Mouse (Mus musculus): Measurements from ENCODE around the gene Psmb3. TPM values are rescaled to one million over a fixed set of nuclear protein-coding genes. Genes with fewer than 3 reads are reported as not detected.
A peak's percentile ranks its signal among the peaks of the same experiment; 100 is the strongest.

Gene Psmb3
- polyA plus RNA-seq, 1 experiment from 2014 or later, result 561 TPM

GRCm38 (mm10) chr11:97684063-97684680, 19.0 kb upstream of the Psmb3 start:
- Histone ChIP-seq H3K27ac (ENCODE audit: low read depth, low read length) (no peak overlapping the region), H3K36me3 (ENCODE audit: control insufficient read depth, insufficient read depth, low read length) (peaks cover 3% of the 10 kb centered on the region; the same call in 1 of the 2 replicates), H3K4me1 (replicated peaks; ENCODE audit: control insufficient read depth, insufficient read depth, low read length) (peaks cover 11% of the 10 kb centered on the region; the same call in 1 of the 2 replicates), H3K9me3 (ENCODE audit: control insufficient read depth, low read length) (no peaks in the 10 kb centered on the region), H3K4me2 (no peak overlapping the region), H3K9ac (ENCODE audit: low read depth, low read length) (no peak overlapping the region), H3K4me3 (ENCODE audit: low read depth, low read length) (no peak overlapping the region), H3K27me3 (replicated peaks; ENCODE audit: control insufficient read depth, insufficient read depth, low read length) (no peaks in the 10 kb centered on the region)
- DNase-seq (ENCODE audit: low spot score) (no peak), ATAC-seq (replicated peaks; ENCODE audit: low FRiP score) (no peak)
- WGBS, result 73% methylated on average over 6 of the region's 6 CpGs

GRCm38 (mm10) chr11:97684766-97685165, 18.4 kb upstream of the Psmb3 start:
- Histone ChIP-seq H3K4me3 (ENCODE audit: low read depth, low read length) (no peak overlapping the region; the same call in 1 of the 2 replicates), H3K9ac (ENCODE audit: low read depth, low read length) (no peak overlapping the region), H3K27me3 (replicated peaks; ENCODE audit: control insufficient read depth, insufficient read depth, low read length) (no peaks in the 10 kb centered on the region), H3K4me1 (replicated peaks; ENCODE audit: control insufficient read depth, insufficient read depth, low read length) (peaks cover 11% of the 10 kb centered on the region; the same call in 1 of the 2 replicates), H3K36me3 (ENCODE audit: control insufficient read depth, insufficient read depth, low read length) (0 out of 2 replicates have a peak, but pooled peaks cover 2% of the 10 kb centered on the region), H3K4me2 (no peak overlapping the region), H3K27ac (ENCODE audit: low read depth, low read length) (no peak overlapping the region), H3K9me3 (ENCODE audit: control insufficient read depth, low read length) (no peaks in the 10 kb centered on the region)
- 57% methylated on average over 7 of the region's 7 CpGs for WGBS
- DNase-seq (ENCODE audit: low spot score), result no peak
- no peak for ATAC-seq (replicated peaks; ENCODE audit: low FRiP score)

DNA sequence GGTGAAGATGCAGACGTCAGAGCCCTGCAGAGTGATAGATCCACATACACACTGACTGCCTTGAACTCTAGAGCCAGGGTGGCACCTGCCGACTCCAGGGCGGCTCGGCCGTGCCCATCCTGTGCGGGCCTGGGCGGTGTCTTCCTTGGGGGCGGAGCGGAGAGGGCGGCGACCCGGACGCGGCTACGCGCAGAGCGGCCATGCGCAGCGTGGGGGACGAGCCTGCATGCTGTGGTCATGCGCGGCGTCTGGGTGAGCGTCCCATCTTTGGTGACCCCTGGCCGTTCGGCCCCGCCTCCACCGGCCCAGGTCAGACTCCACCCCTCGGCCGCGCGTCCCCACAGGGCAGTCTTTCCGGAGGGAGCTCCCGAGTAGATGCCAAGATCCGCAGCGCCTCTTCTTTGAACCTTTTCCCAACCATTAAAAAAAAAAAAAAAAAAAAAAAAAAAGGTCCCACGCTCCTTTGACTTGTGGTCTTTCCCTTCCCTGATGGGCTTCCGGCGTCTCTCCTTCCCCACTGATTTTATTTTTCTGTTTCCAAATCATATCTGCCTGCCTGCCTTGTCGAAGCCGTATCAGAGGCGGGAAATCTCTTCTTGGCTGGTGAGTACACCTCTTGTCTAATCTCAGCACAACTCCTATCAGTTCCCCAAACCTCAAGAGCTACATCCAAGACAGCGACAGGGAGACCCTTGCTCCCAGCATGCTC, 17.4 kb upstream of the Psmb3 start, which contains the start of gene Cisd3:
Cisd3 (plus strand) TSS at position 214 of the 709 bp plus-strand sequence.
- Histone ChIP-seq H3K27me3 (replicated peaks; ENCODE audit: control insufficient read depth, insufficient read depth, low read length) (no peaks in the 10 kb centered on the region), H3K4me2 (peak within 1 kb of the TSS; percentile 67), H3K27ac (ENCODE audit: low read depth, low read length) (no peak within 1 kb of the TSS), H3K4me3 (ENCODE audit: low read depth, low read length) (peak within 1 kb of the TSS; percentile 32), H3K4me1 (replicated peaks; ENCODE audit: control insufficient read depth, insufficient read depth, low read length) (peaks cover 11% of the 10 kb centered on the region; the same call in 1 of the 2 replicates), H3K9ac (ENCODE audit: low read depth, low read length) (peak within 1 kb of the TSS; percentile 53; the same call in 1 of the 2 replicates), H3K36me3 (ENCODE audit: control insufficient read depth, insufficient read depth, low read length) (peaks cover 4% of the 10 kb centered on the region), H3K9me3 (ENCODE audit: control insufficient read depth, low read length) (no peaks in the 10 kb centered on the region)
- DNase-seq (ENCODE audit: low spot score) (peak; percentile 83), ATAC-seq (replicated peaks; ENCODE audit: low FRiP score) (peak; percentile 77)
- under 1% methylated on average over 42 of the region's 43 CpGs for WGBS

GRCm38 (mm10) chr11:97686322-97686908, 16.8 kb upstream of the Psmb3 start:
- peak overlapping the region; percentile 53; the same call in 1 of the 2 replicates for H3K9ac ChIP-seq (ENCODE audit: low read depth, low read length)
- H3K27me3 ChIP-seq (replicated peaks; ENCODE audit: control insufficient read depth, insufficient read depth, low read length), result no peaks in the 10 kb centered on the region
- H3K27ac ChIP-seq (ENCODE audit: low read depth, low read length), result no peak overlapping the region
- WGBS, result 69% methylated on average over 11 of the region's 11 CpGs
- H3K4me3 ChIP-seq (ENCODE audit: low read depth, low read length), result peak overlapping the region; percentile 32
- H3K36me3 ChIP-seq (ENCODE audit: control insufficient read depth, insufficient read depth, low read length), result peaks cover 10% of the 10 kb centered on the region
- DNase-seq (ENCODE audit: low spot score) (no peak), ATAC-seq (replicated peaks; ENCODE audit: low FRiP score) (no peak)
- no peaks in the 10 kb centered on the region for H3K9me3 ChIP-seq (ENCODE audit: control insufficient read depth, low read length)
- peaks cover 11% of the 10 kb centered on the region; the same call in 1 of the 2 replicates for H3K4me1 ChIP-seq (replicated peaks; ENCODE audit: control insufficient read depth, insufficient read depth, low read length)
- H3K4me2 ChIP-seq, result peak overlapping the region; percentile 67

- no peak overlapping the region for H3K27ac ChIP-seq (ENCODE audit: low read depth, low read length)
- H3K4me2 ChIP-seq, result peak overlapping the region; percentile 67; the same call in 1 of the 2 replicates
- peaks cover 11% of the 10 kb centered on the region; the same call in 1 of the 2 replicates for H3K4me1 ChIP-seq (replicated peaks; ENCODE audit: control insufficient read depth, insufficient read depth, low read length)
- peaks cover 13% of the 10 kb centered on the region for H3K36me3 ChIP-seq (ENCODE audit: control insufficient read depth, insufficient read depth, low read length)
- no peak for ATAC-seq (replicated peaks; ENCODE audit: low FRiP score)
- DNase-seq (ENCODE audit: low spot score), result no peak
- no peak overlapping the region for H3K4me3 ChIP-seq (ENCODE audit: low read depth, low read length)
- H3K27me3 ChIP-seq (replicated peaks; ENCODE audit: control insufficient read depth, insufficient read depth, low read length), result no peaks in the 10 kb centered on the region
- no peak overlapping the region for H3K9ac ChIP-seq (ENCODE audit: low read depth, low read length)
- WGBS, result 81% methylated on average over 3 of the region's 3 CpGs
- H3K9me3 ChIP-seq (ENCODE audit: control insufficient read depth, low read length), result no peaks in the 10 kb centered on the region
Measured at GRCm38 (mm10) chr11:97687061-97687460, 16.1 kb upstream of the Psmb3 start.

DNA sequence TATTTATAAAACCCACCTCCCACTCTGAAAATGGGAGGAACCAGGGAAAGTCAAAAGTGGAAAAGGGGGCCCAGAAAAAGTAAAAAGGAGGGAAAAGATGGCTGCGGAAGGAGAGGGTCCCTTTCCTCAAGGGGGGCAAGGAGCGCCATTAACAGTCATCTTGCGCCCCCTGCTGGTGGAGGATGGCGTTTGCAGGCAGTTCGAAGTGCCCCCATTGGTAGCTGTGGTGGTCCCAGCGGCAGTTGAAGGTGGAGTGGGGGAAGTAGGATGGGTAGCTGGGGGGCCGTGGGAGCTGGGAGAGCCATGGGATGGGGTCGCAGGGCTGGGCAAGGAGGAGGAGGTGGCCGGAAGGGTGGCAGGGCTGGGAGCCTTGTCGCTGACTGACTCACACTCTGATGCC, 13.3 kb upstream of the Psmb3 start:
- Histone ChIP-seq H3K4me2 (no peak overlapping the region), H3K36me3 (ENCODE audit: control insufficient read depth, insufficient read depth, low read length) (peaks cover 13% of the 10 kb centered on the region), H3K4me1 (replicated peaks; ENCODE audit: control insufficient read depth, insufficient read depth, low read length) (peaks cover 11% of the 10 kb centered on the region), H3K9me3 (ENCODE audit: control insufficient read depth, low read length) (no peaks in the 10 kb centered on the region), H3K27me3 (replicated peaks; ENCODE audit: control insufficient read depth, insufficient read depth, low read length) (no peaks in the 10 kb centered on the region), H3K27ac (ENCODE audit: low read depth, low read length) (no peak overlapping the region), H3K4me3 (ENCODE audit: low read depth, low read length) (no peak overlapping the region), H3K9ac (ENCODE audit: low read depth, low read length) (no peak overlapping the region)
- 29% methylated on average over 10 of the region's 10 CpGs for WGBS
- DNase-seq (ENCODE audit: low spot score), result peak; percentile 67
- ATAC-seq (replicated peaks; ENCODE audit: low FRiP score), result no peak

DNA sequence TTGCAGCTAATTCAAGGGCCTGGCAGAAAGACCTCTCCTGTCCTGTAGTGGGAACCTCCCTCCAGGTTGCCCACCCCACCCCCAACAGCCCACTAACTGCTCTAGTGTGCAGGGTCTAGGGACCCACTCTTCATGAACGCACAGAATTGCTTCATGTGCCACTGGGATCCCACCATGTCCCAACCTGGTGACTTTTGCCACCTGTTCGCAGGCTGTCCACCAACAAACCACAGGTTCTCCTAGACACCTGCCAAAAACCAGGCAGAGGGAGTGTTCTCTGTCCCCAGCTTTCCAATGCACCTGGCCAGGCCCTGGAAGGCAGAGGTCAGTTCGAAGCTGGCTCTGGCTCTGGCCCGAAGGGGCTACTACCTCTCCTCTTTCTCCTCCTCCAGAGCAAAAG, 8.8 kb upstream of the Psmb3 start:
- WGBS, result 88% methylated on average over 4 of the region's 4 CpGs
- ATAC-seq (replicated peaks; ENCODE audit: low FRiP score), result no peak

GRCm38 (mm10) chr11:97694921-97695711, 8.1 kb upstream of the Psmb3 start:
- H3K9me3 ChIP-seq (ENCODE audit: control insufficient read depth, low read length), result no peaks in the 10 kb centered on the region
- no peak overlapping the region for H3K4me2 ChIP-seq
- H3K36me3 ChIP-seq (ENCODE audit: control insufficient read depth, insufficient read depth, low read length), result peaks cover 11% of the 10 kb centered on the region
- peaks cover 20% of the 10 kb centered on the region for H3K4me1 ChIP-seq (replicated peaks; ENCODE audit: control insufficient read depth, insufficient read depth, low read length)
- H3K9ac ChIP-seq (ENCODE audit: low read depth, low read length), result no peak overlapping the region
- no peak for ATAC-seq (replicated peaks; ENCODE audit: low FRiP score)
- peaks cover 3% of the 10 kb centered on the region; the same call in 1 of the 2 replicates for H3K27me3 ChIP-seq (replicated peaks; ENCODE audit: control insufficient read depth, insufficient read depth, low read length)
- no peak overlapping the region for H3K4me3 ChIP-seq (ENCODE audit: low read depth, low read length)
- no peak overlapping the region for H3K27ac ChIP-seq (ENCODE audit: low read depth, low read length)
- WGBS, result 82% methylated on average over 17 of the region's 17 CpGs
- DNase-seq (ENCODE audit: low spot score), result no peak

More for the DNA sequence above, 8.8 kb upstream of the Psmb3 start:
- H3K4me3 ChIP-seq (ENCODE audit: low read depth, low read length), result no peak overlapping the region
- no peaks in the 10 kb centered on the region for H3K27me3 ChIP-seq (replicated peaks; ENCODE audit: control insufficient read depth, insufficient read depth, low read length)
- no peak overlapping the region for H3K9ac ChIP-seq (ENCODE audit: low read depth, low read length)
- no peaks in the 10 kb centered on the region for H3K9me3 ChIP-seq (ENCODE audit: control insufficient read depth, low read length)
- H3K4me1 ChIP-seq (replicated peaks; ENCODE audit: control insufficient read depth, insufficient read depth, low read length), result peaks cover 20% of the 10 kb centered on the region
- H3K27ac ChIP-seq (ENCODE audit: low read depth, low read length), result no peak overlapping the region
- H3K36me3 ChIP-seq (ENCODE audit: control insufficient read depth, insufficient read depth, low read length), result peaks cover 13% of the 10 kb centered on the region
- no peak for DNase-seq (ENCODE audit: low spot score)
- H3K4me2 ChIP-seq, result no peak overlapping the region
